Mouse (Mus musculus) right cerebral cortex, postnatal 36 days (tissue): ENCODE data around the gene Lamb3.

Source experiments
- DNase-seq, 2 experiments: peaks; one replicate each; pipeline ENCODE4 v3.0.0; 2022; ENCODE audit warnings: low spot score in 2 of 2, mixed read lengths in 1 of 2

The Lamb3 gene

GRCm38 (mm10) chr1:193311596-193311995 is 104.1 kb downstream of the Lamb3 start:
- DNase-seq, result no peak

DNA sequence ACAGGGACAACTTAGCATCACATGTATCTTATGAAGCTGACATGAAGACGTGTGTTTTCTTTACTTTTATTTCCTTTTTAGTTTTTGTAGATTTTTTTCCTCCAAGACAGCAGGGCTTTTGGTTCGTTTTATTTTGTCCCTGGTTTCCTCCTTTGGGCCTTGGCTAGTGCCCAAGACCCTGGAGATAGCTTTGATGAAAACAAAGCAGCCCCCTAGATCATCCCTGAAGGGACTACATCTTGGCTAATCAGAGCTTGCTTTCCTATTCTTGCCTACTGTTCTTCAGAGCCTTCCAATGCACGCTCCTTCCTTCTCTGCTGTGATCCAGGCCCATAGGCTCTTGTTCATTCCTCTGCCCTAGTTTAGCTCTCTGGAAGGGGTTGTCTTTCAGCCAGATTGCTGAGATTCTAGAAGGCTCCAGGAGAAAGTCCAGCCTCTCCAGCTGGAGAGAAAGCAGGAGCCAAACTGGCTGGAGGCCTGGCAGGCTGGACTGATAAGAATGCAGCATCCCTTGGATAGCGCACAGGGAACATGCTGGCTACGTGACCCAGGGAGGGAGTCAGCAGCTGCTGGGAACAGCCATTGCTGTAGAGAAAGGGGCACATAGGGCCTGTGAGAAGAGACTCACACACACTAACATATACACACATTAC is 108.3 kb downstream of the Lamb3 start:
- DNase-seq, result peak in 1 of 2 experiments; percentile 66

- peak in 1 of 2 experiments; percentile 30 for DNase-seq
Measured at GRCm38 (mm10) chr1:193316358-193316750, 108.9 kb downstream of the Lamb3 start.

- peak in 1 of 2 experiments; percentile 52 for DNase-seq
Measured at GRCm38 (mm10) chr1:193317159-193317559, 109.7 kb downstream of the Lamb3 start.

DNA sequence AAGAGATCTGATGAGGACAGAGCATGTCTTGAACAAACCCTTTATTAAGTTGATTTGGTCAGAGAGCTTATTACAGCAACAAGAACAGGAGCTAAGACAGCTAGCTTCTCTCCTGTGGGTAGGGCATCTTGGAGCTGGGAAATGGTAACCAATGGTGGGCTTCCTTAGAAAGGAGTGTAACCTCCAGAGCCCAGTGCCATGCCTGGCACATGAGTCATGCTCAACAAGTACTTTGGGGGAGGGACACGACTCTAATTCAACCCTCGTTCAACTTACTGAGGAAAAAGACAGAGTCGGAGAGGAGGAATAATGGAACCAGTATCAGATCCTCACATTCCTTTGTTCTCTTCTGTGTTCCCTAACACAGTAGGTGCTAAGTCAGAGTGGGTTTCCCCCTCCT is 112.2 kb downstream of the Lamb3 start:
- DNase-seq, result no peak

- peak in 1 of 2 experiments; percentile 30 for DNase-seq
Measured at GRCm38 (mm10) chr1:193320398-193320797, 112.9 kb downstream of the Lamb3 start.

DNA sequence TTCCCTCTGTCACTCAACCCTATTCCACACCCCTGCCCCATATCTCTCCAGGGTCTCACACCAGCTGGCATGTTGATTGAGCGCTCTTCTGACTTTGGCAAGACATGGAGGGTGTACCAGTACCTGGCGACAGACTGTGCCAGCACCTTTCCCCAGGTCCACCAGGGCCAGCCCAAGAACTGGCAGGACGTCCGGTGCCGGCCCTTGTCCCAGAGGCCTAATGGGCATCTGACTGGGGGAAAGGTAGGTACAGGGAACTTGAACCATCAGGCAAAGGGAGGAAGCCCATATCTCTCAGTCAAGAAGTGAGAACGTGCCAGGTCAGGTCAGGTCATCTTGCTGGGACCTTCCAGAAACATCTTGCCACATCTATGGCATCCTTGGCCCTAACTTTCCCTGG is 116.2 kb downstream of the Lamb3 start:
- DNase-seq, result no peak

DNA sequence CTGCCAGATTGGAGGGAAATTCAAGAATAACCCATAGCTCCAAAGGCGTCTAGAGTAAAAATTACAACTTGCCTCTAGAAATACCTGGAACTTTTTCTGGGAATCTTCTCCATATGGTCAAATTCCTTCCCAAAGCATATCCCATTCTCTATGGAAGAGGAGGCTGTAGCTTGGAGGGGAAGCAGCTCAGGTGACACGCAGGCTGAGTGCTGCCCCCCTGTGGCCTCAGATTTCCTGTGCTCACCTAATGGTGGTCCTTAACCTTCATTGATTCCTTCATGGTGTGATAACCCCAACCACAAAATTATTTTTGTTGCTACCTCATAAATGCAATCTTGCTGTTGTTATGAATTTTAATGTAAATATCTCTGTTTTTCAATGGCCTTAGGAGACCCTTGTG is 116.7 kb downstream of the Lamb3 start:
- no peak for DNase-seq

- DNase-seq, result no peak
Measured at GRCm38 (mm10) chr1:193325891-193326290, 118.4 kb downstream of the Lamb3 start.

- DNase-seq, result no peak
Measured at GRCm38 (mm10) chr1:193326456-193327145, 119.1 kb downstream of the Lamb3 start.

DNA sequence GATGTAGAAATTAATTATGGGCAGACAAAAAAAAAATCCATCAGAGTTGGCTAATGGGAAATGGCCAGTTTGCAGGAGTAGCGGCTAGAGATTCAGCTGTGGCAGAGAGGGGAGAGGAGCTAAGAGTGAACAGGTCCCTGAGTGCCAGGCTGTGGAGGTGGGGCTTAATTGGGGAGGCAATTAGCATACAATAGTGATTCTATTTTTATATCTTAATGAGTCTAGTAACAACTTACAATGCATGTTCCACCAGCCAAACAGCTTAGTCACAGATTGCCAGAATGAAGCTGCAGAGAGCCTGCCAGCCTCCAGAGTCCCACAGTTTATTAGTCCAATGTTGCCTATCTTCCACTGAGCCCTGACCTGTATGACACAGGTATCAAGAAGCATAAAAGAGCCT is 119.7 kb downstream of the Lamb3 start:
- DNase-seq, result no peak

- DNase-seq, result no peak
Measured at GRCm38 (mm10) chr1:193327686-193328085, 120.2 kb downstream of the Lamb3 start.

DNA sequence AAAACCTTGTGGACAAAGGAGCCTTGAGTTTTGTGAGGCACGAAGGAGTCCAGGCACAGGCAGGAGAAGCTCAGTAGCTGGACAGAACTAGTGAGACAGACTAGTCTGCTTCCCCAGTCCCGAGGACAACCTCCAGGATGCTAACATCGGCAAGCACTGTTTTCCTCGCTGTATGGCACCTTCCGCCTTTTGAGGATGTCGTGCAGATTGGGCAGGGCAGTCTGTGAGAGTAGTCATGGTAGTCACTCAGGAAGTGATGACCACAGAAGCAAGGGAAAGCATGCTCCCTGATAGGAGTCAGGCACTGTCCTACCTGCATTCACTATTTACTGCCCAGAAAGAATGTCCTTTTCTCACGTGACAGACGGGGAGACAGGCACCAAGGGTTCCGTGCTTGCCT is 122.1 kb downstream of the Lamb3 start:
- DNase-seq, result no peak

DNA sequence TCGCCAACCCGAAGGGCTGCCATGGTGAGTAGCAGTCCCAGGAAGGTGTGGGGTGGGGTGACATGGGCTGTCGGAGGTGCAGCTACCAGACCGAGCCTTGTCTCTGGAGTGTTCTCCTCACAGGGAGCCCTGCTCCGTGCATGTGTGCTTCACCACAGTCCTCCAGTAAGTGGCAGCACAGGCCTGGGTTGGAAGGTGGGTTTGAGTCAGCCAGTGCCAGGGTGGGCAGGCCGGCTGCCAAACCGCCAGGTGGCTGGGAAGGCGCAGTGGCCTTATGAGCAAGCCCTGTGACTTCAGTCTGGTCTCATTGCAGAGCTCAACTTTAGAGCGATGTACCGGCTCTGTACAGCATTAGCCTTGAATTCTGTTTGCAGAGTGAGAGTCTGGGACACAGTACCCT is 122.7 kb downstream of the Lamb3 start:
- DNase-seq, result peak; percentile 75 to 76

DNA sequence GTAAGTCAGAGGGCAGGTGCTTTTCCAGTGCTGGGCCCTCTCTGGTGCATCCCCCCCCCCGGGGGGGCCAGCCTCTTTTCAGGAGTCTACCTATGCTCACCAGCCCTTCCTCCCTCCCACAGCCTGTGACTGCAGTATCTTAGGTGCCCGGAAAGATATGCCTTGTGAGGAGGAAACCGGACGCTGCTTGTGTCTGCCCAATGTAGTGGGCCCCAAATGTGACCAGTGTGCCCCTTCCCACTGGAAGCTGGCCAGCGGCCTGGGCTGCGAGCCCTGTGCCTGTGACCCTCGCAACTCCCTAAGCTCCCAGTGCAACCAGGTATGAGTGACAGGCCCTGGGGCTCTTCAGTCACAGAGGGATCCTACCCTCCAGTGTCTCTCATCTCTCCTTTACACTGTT is 123.1 kb downstream of the Lamb3 start:
- DNase-seq, result no peak

GRCm38 (mm10) chr1:193332018-193332417 is 124.5 kb downstream of the Lamb3 start:
- DNase-seq, result no peak

DNA sequence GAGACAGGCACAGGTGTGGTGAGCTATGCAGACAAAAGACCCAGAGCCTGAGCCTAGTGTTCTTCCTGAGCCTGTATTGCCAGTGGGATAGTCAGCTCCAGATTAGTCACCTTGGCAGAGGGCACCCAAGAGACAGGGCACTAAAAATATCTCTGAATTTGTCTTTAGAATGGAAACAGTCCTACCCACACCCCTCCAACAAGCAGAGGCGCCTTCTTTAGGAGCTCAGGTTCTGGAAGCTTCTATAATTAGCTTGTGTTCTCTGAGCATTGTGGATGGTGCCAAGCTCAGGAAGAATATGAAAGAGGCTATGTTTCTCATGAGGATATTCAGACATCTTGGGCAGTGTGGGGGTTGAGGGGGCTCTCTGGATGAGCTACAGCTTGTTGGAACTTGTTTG is 125.2 kb downstream of the Lamb3 start:
- peak in 1 of 2 experiments; percentile 55 for DNase-seq

- DNase-seq, result no peak
Measured at GRCm38 (mm10) chr1:193333776-193334175, 126.3 kb downstream of the Lamb3 start.

- DNase-seq, result no peak
Measured at GRCm38 (mm10) chr1:193334546-193334945, 127.0 kb downstream of the Lamb3 start.

DNA sequence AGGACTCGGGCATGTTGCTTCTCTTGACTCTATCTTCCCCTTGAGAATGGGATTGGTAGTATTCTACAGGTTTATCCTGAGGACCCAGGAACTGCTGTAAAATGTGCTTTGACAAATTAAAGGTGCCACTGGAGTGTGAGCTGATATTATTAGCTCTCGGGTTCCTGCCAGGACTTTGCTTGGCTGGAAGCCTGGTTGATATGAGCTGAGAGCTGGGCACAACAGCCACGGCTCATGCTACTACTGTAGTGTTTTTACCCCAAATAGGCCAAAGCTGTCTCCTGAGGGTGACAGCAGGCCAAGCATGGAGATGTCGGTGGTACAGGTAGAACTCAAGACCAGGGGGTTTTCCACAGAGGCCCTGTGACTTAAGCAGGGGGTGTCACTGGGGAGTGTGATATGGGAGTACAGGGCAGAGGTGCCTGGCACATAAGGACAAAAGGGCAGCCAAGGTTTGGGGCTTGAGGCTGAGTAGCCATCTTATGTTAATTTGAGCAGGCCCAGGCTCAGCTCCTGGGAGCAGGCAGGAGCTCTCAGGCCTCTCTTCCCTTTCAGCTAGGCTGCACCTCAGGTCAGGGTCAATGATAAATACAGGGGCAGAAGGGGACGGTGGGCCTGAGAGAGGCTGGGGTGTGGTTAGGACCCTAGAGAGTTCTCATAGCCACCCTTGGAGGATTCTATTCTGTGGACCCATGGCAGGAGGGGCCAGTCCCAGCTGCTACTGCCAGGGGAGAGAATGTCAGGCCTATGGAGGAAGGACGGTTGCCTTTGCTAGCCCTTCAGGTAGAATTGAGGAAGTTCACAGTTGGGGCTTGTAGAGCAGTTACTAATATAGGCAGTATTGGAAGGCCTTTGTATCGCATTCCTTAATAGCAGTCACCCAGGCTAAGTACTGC is 128.9 kb downstream of the Lamb3 start:
- no peak for DNase-seq

DNA sequence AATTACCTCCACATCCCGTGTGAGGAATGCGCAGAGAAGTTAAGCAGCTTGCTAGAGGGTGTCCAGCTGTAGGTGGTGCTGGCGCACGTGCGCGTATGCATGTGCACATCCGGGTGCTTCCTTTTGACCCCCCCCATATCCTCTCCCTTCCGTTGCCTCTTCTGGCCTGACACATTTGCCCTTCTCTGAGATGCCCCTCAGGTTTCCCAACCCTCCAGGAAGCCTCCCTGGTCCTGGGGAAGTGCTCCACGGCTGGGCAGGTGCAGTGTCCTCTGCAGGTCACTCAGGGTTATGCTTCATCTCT is 129.5 kb downstream of the Lamb3 start:
- no peak for DNase-seq

DNA sequence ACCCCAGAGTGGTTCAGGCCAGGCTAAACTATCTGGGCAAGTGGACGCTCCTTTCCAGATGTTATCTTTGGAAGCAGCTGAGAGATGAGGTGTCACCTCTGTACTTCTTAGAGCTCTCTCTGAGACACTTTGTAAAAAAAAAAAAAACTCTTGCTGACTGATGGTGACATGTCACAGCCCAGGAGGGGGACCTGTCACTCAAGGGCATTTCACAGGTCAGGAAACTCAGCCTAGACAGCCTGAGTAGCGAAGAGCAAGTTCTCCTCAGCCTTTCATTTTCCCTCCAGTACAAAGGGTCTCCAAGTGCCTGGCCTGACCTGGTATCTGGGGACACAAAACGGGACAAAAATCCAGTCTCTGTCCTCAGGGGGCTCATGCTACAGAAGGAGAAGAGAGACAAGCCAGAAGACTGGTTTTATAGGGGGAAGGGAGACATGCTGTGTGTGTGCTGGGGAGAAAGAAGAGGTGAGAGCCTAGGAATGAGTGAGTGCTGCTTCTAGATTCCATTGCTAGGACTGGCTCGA is 130.3 kb downstream of the Lamb3 start:
- DNase-seq, result no peak
